Mouse (Mus musculus): ENCODE data around the gene Camsap2.

Camsap2 gene

GRCm38 (mm10) chr1:136223758-136224342 is 122.1 kb downstream of the Camsap2 start:
- no peak for DNase-seq (ENCODE audit: low spot score in 2 of 2)

GRCm38 (mm10) chr1:136222386-136222785 is 123.5 kb downstream of the Camsap2 start:
- no peak for DNase-seq (ENCODE audit: low spot score in 2 of 2)

- DNase-seq (ENCODE audit: low spot score in 2 of 2) = no peak
Measured at GRCm38 (mm10) chr1:136220037-136220871, 125.7 kb downstream of the Camsap2 start.

Measured in frontal cortex, postnatal 36 days (tissue).